Mouse (Mus musculus): ENCODE results near the gene Ranbp1. TPM values are rescaled to one million over a fixed set of nuclear protein-coding genes. Genes with fewer than 3 reads are reported as not detected.

The Ranbp1 gene
- total RNA-seq, 2 experiments from 2014 or later = 52.4 to 72.0 TPM

GRCm38 (mm10) chr16:18234671-18235388 lies 13.7 kb downstream of the Ranbp1 start, which contains the start of gene Zdhhc8:
TSS of gene Zdhhc8 (minus strand) at chr16:18235136.
- DNase-seq = peak; percentile 78

GRCm38 (mm10) chr16:18233919-18234670 lies 14.4 kb downstream of the Ranbp1 start:
- no peak for DNase-seq

DNA sequence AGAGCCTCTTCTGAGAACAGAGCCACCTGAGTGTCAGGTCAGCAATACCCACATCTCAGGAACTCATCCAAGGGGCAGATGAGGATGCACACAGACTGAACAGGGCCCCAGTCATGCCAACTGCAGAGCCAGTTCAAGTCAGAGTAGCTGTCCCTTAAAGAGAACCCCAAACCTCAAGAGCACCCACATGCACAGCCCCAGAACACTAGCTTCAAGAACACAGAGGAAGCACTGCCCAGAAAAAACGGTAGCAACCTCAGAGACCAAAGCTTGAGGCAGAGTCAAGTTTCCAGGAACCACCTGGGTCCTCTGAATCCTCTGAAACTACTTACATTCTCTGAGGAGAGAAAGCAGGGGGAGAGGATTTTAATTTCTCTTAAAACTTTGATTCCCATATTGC lies 15.1 kb downstream of the Ranbp1 start:
- DNase-seq = no peak

GRCm38 (mm10) chr16:18231451-18231850 lies 17.1 kb downstream of the Ranbp1 start:
- no peak for DNase-seq

- DNase-seq = no peak
Observed at GRCm38 (mm10) chr16:18231047-18231446, 17.5 kb downstream of the Ranbp1 start.

DNA sequence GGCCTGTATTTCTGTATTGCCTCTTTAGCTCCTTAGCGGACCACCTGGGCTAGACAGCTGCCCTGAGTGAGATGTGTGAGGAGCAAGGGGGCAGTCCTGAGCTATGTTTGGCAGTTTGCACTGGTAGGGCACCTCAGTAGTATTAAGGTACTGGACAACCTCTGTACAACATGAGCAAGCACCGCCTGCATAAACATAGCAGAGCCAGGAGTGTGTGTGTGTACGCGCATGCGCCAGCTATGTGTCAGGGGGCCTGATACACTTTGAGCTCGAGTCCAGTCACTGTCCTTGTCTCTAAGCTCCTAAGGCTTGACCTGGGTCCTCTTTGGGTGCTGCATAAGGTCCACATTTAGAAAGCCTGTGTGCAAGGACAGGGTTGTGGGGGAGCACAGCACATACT lies 17.9 kb downstream of the Ranbp1 start:
- no peak for DNase-seq

- no peak for DNase-seq
Observed at GRCm38 (mm10) chr16:18229622-18230021, 18.9 kb downstream of the Ranbp1 start.

DNA sequence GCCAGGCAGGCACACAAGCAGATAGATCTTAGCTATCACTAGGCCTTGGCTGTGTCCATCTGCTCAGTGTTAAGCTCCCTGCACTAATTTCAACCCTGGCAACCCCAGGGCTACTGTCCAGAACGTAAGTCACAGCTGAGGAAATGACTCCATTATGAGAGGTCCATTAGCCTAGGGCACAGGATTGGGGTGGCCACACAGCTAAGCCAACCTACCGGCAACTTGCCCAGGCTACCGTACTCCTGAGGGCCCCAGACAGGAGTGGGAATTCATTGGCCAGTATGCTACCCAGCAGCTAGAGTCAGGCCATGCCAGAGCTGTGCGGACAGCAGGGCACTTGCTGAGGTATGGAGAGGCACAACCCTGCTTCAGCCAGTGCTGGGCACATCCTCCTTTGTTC lies 19.7 kb downstream of the Ranbp1 start:
- DNase-seq = no peak

DNA sequence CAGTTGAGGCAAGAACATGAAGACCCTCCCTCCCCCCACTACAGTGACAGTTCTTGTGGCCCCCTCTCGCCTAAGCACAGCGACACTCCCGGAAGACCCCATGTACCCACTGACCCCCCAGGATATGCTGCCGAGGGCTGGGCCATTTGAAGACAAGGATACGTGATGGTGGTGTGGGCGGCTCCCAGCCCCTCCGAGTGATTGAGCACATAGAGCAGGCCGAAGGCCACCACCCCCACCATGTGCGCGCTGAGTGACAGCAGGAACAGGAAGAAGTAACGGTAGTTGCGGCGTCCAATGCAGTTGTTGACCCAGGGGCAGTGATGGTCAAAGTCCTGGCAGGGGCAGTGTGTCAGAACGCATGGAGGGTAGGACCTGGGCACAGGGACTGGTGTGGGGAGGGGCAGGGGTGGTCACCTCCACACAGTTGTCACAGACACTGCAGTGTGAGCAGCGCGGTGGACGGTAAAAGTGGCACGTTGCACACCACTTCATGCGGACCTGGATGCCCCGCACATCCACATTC lies 20.6 kb downstream of the Ranbp1 start:
- no peak for DNase-seq

- DNase-seq = no peak
Observed at GRCm38 (mm10) chr16:18227187-18227586, 21.3 kb downstream of the Ranbp1 start.

DNA sequence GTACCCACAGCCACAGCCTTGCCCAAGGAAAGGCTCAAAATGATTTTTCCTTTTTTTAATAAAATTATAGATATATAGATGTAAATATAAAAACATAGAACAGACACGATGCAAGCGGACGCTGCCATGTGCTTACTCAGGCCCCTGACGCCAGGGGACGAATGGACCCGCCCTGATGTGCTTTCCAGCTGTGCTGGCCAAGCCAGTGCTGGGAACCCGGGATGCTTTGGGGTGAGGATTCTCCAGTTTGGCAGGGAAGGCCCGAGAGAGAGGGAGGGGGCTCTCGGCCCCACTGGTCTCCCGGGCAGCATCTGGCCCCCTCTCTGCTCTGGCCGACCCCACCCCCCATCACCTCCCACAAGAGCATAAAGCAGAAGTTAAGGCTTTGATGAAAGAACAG lies 26.3 kb downstream of the Ranbp1 start:
- peak; percentile 39 for DNase-seq

- no peak for DNase-seq
Observed at GRCm38 (mm10) chr16:18221543-18221898, 27.0 kb downstream of the Ranbp1 start.

DNA sequence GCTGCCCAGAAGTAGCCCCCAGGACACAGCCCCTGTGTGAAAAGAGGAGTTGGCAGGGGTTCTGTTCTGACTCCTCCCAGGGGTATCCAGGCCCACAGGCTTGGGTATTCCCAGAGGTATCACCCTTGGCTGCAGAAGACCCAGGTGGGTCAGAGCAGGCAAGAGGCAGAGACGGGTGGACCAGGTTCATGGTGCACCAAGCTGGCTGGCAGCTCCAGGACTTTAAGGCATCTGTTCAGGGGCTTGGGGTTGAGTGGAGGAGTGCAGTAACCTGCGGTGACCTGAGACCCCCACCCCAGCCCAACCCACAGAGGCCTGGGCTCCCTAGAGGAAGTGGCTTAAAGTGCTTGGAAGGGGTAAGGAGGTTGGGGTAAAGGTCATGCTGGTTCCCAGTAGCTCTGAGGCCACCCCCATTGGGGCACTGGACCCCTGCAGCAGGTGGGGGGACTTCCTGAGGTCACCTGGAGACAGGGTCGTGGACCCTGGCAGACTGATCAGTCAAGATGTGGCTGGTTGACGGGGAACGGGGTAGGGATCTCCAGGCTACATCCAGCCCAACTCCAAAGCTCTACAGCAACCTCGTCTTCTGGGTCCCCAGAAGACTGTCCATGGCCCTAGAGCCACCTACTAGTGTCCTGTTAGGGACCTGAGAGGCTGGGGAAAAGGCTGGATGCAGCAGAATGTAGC lies 27.5 kb downstream of the Ranbp1 start:
- DNase-seq = no peak

- peak; percentile 55 for DNase-seq
Observed at GRCm38 (mm10) chr16:18220001-18220400, 28.5 kb downstream of the Ranbp1 start.

GRCm38 (mm10) chr16:18218580-18218996 lies 29.9 kb downstream of the Ranbp1 start:
- no peak for DNase-seq

- DNase-seq = no peak
Observed at GRCm38 (mm10) chr16:18217579-18217978, 31.0 kb downstream of the Ranbp1 start, which contains the start of gene Ccdc188. TSS of gene Ccdc188 (plus strand) at chr16:18217879.

- DNase-seq = no peak
Observed at GRCm38 (mm10) chr16:18214858-18215257, 33.7 kb downstream of the Ranbp1 start.

DNA sequence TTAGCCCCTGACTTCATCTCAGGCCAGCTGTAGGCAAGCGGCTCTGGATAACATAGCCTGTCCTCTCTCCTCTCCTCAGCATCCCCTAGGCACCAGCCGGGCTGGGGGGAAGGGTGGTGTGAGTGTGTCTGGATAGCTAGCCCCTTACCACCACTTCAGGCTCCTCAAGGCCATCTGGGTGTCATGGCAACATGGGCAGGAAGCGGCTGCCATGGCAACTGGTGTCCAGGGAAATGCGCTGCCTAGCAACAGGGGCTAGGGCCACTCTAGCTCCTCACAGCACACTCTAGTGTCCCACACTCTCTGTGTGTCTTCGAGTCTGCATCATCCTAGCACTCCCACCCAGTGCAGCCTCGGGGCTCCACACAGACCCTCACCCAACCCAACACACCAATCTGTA lies 34.8 kb downstream of the Ranbp1 start:
- no peak for DNase-seq

DNA sequence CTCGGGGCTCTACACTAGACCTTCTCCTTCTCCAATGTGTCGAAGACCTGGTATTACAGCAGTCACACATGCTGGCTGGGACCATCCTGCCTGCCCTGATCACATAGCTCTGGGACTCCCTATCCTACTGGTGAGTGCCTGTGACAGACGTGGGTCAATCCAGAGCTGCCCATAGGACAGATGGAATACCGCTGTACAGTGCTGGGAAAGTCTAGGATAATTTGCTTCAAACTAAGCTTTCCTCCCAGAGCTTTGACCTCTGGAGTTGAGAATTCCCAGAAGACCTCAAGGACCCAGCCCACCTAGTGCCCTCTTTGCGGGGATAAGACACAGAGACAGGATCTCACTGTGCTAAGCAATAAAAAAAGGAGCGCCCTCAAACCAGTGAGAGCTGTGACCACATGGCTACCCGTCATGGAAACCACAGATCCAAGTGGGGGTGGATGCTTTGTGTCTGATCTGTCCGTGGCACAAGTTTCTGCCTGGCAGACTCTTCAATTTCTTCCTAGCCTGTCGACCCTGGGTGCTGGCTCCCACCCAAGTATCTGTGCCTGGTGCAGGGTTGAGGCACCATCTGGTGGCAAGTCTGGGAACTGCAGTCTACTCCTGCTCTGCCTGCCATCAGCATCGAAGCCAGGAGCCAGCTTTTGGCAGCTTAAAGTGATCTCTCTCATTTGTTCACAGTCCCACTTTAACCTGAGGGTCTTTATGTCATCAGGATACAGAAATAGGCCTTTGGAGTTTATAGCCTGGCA lies 36.9 kb downstream of the Ranbp1 start:
- peak; percentile 98 for DNase-seq

GRCm38 (mm10) chr16:18210701-18211416 lies 37.7 kb downstream of the Ranbp1 start:
- DNase-seq = peak; percentile 69

DNA sequence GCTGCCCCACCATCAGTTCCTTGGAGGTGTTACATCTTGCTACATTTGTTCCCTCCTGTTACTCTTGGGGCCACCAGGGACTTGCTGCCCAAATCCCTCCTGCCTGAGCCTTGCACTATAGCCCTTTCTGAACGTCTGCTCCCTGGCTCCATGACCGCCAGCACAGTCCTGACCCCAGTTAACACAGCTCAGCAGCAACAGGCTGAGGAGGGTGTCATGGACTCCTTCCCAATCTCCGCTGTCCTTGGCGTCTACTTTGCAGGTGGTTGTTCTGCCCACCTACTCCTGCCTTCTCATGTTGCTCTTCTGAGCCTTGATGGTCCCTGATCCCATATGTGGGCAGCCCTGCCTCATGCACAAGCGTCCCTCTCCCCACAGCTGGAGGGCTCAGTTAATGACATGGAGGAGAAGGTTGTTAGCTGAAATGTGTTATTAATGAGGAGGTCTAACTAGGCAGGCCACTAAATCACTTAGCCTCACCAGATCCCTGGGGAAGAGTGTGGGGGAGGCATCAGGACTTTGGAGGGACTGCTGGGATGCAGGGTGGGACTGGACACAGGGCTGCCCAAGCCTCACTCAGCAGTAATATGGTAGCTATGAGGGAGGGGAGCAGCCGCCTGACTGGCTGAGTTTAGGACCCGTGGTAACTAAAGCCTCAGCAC lies 45.0 kb downstream of the Ranbp1 start:
- DNase-seq = no peak
